Mouse (Mus musculus) hindbrain, embryonic 16.5 days (tissue): ENCODE results near the gene Akr1d1. TPM values are rescaled to one million over a fixed set of nuclear protein-coding genes. Genes with fewer than 3 reads are reported as not detected.

Experiments used
- ATAC-seq: fragments of 200-750 bp; cut with Nextera tagmentation; 2 replicates; pipeline ENCODE4 v1.8.0; 2017; ENCODE audit warnings: moderate TSS enrichment, moderate library complexity
- H3K27ac ChIP-seq: fragments of 300-500 bp; sonication (generic); 2 replicates; pipeline ENCODE4 v1.5.1; 2014; ENCODE audit warnings: low read depth, mild to moderate bottlenecking, control low read depth, low read length, moderate library complexity
- H3K27me3 ChIP-seq: fragments of 300-500 bp; sonication (generic); replicated peaks from 2 replicates; pipeline ENCODE4 v1.6.1; 2014; ENCODE audit warnings: low read length; ENCODE audit not compliant: control insufficient read depth, insufficient read depth
- H3K36me3 ChIP-seq: fragments of 300-500 bp; sonication (generic); 2 replicates; pipeline ENCODE4 v1.6.1; 2014; ENCODE audit warnings: mild to moderate bottlenecking, low read length, moderate library complexity, mixed read lengths; ENCODE audit not compliant: control insufficient read depth, insufficient read depth
- H3K4me1 ChIP-seq: fragments of 300-500 bp; sonication (generic); 2 replicates; pipeline ENCODE4 v1.6.1; 2014; ENCODE audit warnings: low read depth, low read length; ENCODE audit not compliant: control insufficient read depth, insufficient read depth
- H3K4me2 ChIP-seq: fragments of 300-500 bp; sonication (generic); 2 replicates; pipeline ENCODE4 v1.6.1; 2014; ENCODE audit warnings: mild to moderate bottlenecking, low read length, control low read depth, moderate library complexity
- H3K4me3 ChIP-seq: fragments of 300-500 bp; sonication (generic); 2 replicates; pipeline ENCODE4 v1.5.1; 2014; ENCODE audit warnings: mild to moderate bottlenecking, low read length, control low read depth, moderate library complexity
- H3K9ac ChIP-seq: fragments of 300-500 bp; sonication (generic); 2 replicates; pipeline ENCODE4 v1.6.1; 2014; ENCODE audit warnings: low read depth, mild to moderate bottlenecking, control low read depth, low read length, moderate library complexity
- H3K9me3 ChIP-seq: fragments of 300-500 bp; sonication (generic); 2 replicates; pipeline ENCODE4 v1.6.1; 2014; ENCODE audit warnings: mild to moderate bottlenecking, low read length, moderate library complexity; ENCODE audit not compliant: control insufficient read depth
- WGBS: fragments of 180-500 bp; shearing (Covaris S2); extraction: QIAGEN DNeasy Blood & Tissue Kit; methylation state at CpG from one replicate; pipeline ENCODE4 v1.1.7; 2014; 5-methylcytosine and 5-hydroxymethylcytosine counted together
- polyA plus RNA-seq: library from polyadenylated mRNA; unstranded; fragments of >200 nt; fragmentation: Nextera tagmentation; extraction: Ambion mirVana; gene quantifications from 2 replicates; pipeline ENCODE4 v1.2.1, GENCODE M21; 2015

The Akr1d1 gene
- polyA plus RNA-seq, 1 experiment from 2014 or later, result not detected

DNA sequence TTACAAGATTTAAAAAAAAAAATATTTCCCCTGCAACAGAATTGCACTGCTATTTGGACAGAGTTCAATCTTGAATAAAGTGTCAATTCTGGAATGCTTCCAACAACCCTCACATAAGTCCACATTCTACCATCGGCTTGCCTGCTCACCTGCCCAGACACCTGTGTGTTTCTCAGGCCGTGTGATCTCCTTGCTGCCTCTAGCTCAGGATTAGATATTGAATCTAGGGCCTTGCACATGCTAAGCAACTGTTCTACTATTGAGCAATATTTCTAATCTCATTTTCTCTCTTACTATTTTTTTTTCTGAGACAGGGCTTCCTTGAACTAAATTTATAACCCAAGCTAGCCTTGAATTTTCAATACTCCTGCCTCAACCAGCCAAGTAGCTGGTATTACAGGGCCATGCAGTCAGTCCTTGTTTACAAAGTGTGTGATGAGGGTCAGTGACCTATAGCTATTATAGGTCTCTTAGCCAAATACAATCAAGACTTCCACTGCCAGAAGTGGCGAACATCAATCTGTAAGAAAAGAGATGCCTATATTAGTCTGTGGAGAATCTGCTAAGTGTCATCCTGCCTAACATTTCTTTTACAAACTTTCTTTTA lies 23.0 kb upstream of the Akr1d1 start:
- no peak overlapping the region for H3K9ac ChIP-seq
- WGBS, result 82% methylated on average over 3 of the region's 3 CpGs
- no peak overlapping the region for H3K27ac ChIP-seq
- no peak for ATAC-seq
- H3K36me3 ChIP-seq, result no peaks in the 10 kb centered on the region
- no peaks in the 10 kb centered on the region for H3K27me3 ChIP-seq
- no peak overlapping the region for H3K4me2 ChIP-seq
- no peak overlapping the region for H3K4me3 ChIP-seq
- H3K9me3 ChIP-seq, result no peaks in the 10 kb centered on the region
- no peaks in the 10 kb centered on the region for H3K4me1 ChIP-seq

GRCm38 (mm10) chr6:37510786-37511185 lies 19.2 kb upstream of the Akr1d1 start:
- no peaks in the 10 kb centered on the region for H3K9me3 ChIP-seq
- no peaks in the 10 kb centered on the region for H3K4me1 ChIP-seq
- H3K27ac ChIP-seq, result no peak overlapping the region
- no peak overlapping the region for H3K4me3 ChIP-seq
- no peaks in the 10 kb centered on the region for H3K27me3 ChIP-seq
- H3K9ac ChIP-seq, result no peak overlapping the region
- no peak for ATAC-seq
- no peak overlapping the region for H3K4me2 ChIP-seq
- no peaks in the 10 kb centered on the region for H3K36me3 ChIP-seq

- H3K9me3 ChIP-seq, result peaks cover 3% of the 10 kb centered on the region; the same call in 1 of the 2 replicates
- H3K36me3 ChIP-seq, result no peaks in the 10 kb centered on the region
- no peaks in the 10 kb centered on the region for H3K4me1 ChIP-seq
- no peaks in the 10 kb centered on the region for H3K27me3 ChIP-seq
- no peak overlapping the region for H3K27ac ChIP-seq
- no peak overlapping the region for H3K4me2 ChIP-seq
- ATAC-seq, result no peak
- no peak overlapping the region for H3K9ac ChIP-seq
- WGBS, result 90% methylated on average over 13 of the region's 13 CpGs
- H3K4me3 ChIP-seq, result no peak overlapping the region
These were observed 9.2 kb upstream of the Akr1d1 start for GRCm38 (mm10) chr6:37520631-37521375.

- Histone ChIP-seq H3K9ac (no peak overlapping the region), H3K4me1 (no peaks in the 10 kb centered on the region), H3K27ac (no peak overlapping the region), H3K9me3 (no peaks in the 10 kb centered on the region), H3K36me3 (no peaks in the 10 kb centered on the region), H3K4me3 (no peak overlapping the region), H3K27me3 (no peaks in the 10 kb centered on the region), H3K4me2 (no peak overlapping the region)
- ATAC-seq, result no peak
- 78% methylated on average over 3 of the region's 3 CpGs for WGBS
These were observed 2.1 kb downstream of the Akr1d1 start for GRCm38 (mm10) chr6:37532036-37532435.

- no peak for ATAC-seq
- no peaks in the 10 kb centered on the region for H3K36me3 ChIP-seq
- H3K4me2 ChIP-seq, result no peak overlapping the region
- H3K9me3 ChIP-seq, result no peaks in the 10 kb centered on the region
- H3K9ac ChIP-seq, result no peak overlapping the region
- no peak overlapping the region for H3K27ac ChIP-seq
- no peak overlapping the region for H3K4me3 ChIP-seq
- no peaks in the 10 kb centered on the region for H3K4me1 ChIP-seq
- WGBS, result 93% methylated on average over 3 of the region's 3 CpGs
- no peaks in the 10 kb centered on the region for H3K27me3 ChIP-seq
These were observed 6.9 kb downstream of the Akr1d1 start for GRCm38 (mm10) chr6:37536831-37537230.

- no peaks in the 10 kb centered on the region for H3K27me3 ChIP-seq
- H3K9ac ChIP-seq, result no peak overlapping the region
- no peaks in the 10 kb centered on the region for H3K9me3 ChIP-seq
- H3K4me2 ChIP-seq, result no peak overlapping the region
- no peaks in the 10 kb centered on the region for H3K36me3 ChIP-seq
- H3K4me1 ChIP-seq, result no peaks in the 10 kb centered on the region
- no peak for ATAC-seq
- 69% methylated on average over 3 of the region's 3 CpGs for WGBS
- H3K27ac ChIP-seq, result no peak overlapping the region
- no peak overlapping the region for H3K4me3 ChIP-seq
These were observed 7.8 kb downstream of the Akr1d1 start for GRCm38 (mm10) chr6:37537801-37538200.

DNA sequence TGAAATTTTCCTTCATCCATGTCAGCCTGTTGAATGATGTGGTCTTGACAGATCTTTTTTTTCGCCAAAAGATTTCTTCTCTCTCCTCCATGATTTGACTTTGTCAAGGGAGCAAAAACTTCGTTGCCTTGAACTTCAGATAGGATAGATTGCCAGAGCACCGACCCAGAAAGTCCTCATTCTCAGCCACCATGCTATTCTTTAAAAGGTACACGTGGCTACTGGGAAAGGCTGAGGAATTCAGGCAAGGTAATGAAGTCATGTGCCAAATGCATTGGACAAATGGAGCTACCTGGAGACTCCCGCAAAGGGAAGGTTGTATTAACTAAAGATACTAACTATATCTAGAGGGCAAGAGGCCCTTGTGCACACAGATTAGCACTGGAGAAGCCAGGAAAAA lies 8.8 kb downstream of the Akr1d1 start:
- Histone ChIP-seq H3K9me3 (no peaks in the 10 kb centered on the region), H3K27ac (no peak overlapping the region), H3K9ac (no peak overlapping the region), H3K4me3 (no peak overlapping the region), H3K36me3 (no peaks in the 10 kb centered on the region), H3K27me3 (no peaks in the 10 kb centered on the region), H3K4me2 (no peak overlapping the region), H3K4me1 (no peaks in the 10 kb centered on the region)
- ATAC-seq, result no peak
- WGBS, result 87% methylated on average over 5 of the region's 5 CpGs

- no peak for ATAC-seq
These were observed 9.4 kb downstream of the Akr1d1 start for GRCm38 (mm10) chr6:37539403-37539802.

GRCm38 (mm10) chr6:37540113-37540512 lies 10.1 kb downstream of the Akr1d1 start:
- no peaks in the 10 kb centered on the region for H3K36me3 ChIP-seq
- no peaks in the 10 kb centered on the region for H3K27me3 ChIP-seq
- H3K9me3 ChIP-seq, result no peaks in the 10 kb centered on the region
- H3K4me2 ChIP-seq, result no peak overlapping the region
- ATAC-seq, result no peak
- WGBS, result 64% methylated on average over 3 of the region's 3 CpGs
- no peak overlapping the region for H3K9ac ChIP-seq
- H3K27ac ChIP-seq, result no peak overlapping the region
- H3K4me1 ChIP-seq, result no peaks in the 10 kb centered on the region
- H3K4me3 ChIP-seq, result no peak overlapping the region

More at GRCm38 (mm10) chr6:37539403-37539802, 9.4 kb downstream of the Akr1d1 start:
- H3K36me3 ChIP-seq, result no peaks in the 10 kb centered on the region
- 86% methylated on average over 9 of the region's 9 CpGs for WGBS
- H3K27me3 ChIP-seq, result no peaks in the 10 kb centered on the region
- H3K4me3 ChIP-seq, result no peak overlapping the region
- H3K27ac ChIP-seq, result no peak overlapping the region
- no peaks in the 10 kb centered on the region for H3K9me3 ChIP-seq
- H3K9ac ChIP-seq, result no peak overlapping the region
- no peaks in the 10 kb centered on the region for H3K4me1 ChIP-seq
- H3K4me2 ChIP-seq, result no peak overlapping the region
